Mouse (Mus musculus) right cerebral cortex, postnatal 14 days (tissue): ENCODE results near the gene Zfp13.
"Not testable (repeated sequence)": the region's sequence is repeated elsewhere in the genome, so short reads cannot be mapped to it uniquely, and the experiment has no call there.

ENCODE experiments used
- DNase-seq: peaks from one replicate; pipeline ENCODE4 v3.0.0; 2022

Gene Zfp13

DNA sequence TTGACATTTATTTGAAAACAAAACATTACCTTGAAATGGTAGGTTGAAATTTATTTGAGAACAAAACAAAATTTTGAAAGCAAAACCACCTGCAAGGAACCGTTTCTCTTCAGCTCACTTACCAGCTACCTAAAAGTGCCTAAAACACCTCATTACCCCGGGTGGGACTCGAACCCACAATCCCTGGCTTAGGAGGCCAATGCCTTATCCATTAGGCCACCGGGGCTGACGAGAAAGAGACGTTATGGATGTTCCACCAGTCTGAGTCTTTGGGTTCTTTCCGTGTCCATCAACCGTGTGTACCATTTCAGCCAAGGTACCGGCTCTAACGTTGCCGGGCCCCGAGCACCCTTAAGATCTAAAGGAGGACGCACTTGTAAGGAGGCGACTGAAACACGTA is 50.7 kb downstream of the Zfp13 start:
- DNase-seq, result peak; percentile 79

DNA sequence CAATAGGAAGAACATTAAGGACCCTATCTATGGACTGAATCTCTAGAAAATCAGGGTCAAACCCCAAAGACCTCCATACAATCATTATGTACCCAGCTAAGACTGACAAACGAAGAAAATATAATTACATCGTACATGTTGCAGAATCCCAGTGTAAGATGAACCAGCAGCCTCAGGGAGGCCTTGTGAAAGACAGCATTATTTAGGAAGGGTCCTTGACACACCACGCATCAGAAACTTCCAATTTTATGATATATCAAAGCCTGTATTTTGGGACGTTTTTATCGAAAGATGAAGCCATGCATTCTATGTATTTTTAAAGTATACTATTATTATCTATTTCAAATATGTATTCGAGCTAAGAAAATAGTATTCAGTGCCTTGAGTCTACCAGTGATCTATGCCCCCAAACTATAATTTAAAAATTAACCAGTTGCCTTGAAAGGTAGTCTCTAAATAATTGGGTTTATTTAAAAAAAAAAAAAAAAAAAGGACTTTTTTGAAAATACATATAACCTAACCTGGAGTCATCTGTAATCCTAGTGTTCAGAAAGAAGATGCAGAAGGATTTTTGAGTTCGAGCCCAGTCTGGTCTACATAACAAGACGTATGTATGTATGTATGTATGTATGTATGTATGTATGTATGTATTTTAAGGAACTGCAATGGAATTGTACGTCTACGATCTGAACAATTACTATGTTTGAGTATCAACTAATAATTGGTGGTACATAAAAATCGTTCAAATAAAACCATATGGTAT is 51.4 kb downstream of the Zfp13 start:
- no peak for DNase-seq

GRCm38 (mm10) chr17:23546702-23547505 is 52.4 kb downstream of the Zfp13 start:
- DNase-seq, result peak; percentile 77

DNA sequence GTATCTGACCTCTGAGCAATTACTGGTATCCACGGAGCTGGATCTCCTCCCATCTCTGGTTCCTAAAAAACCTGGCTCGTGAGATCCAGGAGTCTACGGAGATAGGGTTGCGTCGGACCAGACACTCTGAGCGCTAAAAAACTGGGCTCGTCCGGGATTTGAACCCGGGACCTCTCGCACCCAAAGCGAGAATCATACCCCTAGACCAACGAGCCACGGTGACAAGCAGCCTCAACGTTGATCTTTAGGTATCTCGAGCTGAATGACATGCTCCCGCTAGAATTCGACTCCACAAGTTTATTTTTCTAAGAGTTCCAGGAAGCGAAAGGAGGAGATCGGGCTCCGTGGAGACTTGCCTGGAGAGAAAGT is 53.0 kb downstream of the Zfp13 start:
- DNase-seq, result peak; percentile 71

- no peak for DNase-seq
Observed at GRCm38 (mm10) chr17:23545841-23546240, 53.4 kb downstream of the Zfp13 start.

- no peak for DNase-seq
Observed at GRCm38 (mm10) chr17:23544766-23545165, 54.5 kb downstream of the Zfp13 start.

GRCm38 (mm10) chr17:23543983-23544382 is 55.3 kb downstream of the Zfp13 start:
- DNase-seq, result no peak

DNA sequence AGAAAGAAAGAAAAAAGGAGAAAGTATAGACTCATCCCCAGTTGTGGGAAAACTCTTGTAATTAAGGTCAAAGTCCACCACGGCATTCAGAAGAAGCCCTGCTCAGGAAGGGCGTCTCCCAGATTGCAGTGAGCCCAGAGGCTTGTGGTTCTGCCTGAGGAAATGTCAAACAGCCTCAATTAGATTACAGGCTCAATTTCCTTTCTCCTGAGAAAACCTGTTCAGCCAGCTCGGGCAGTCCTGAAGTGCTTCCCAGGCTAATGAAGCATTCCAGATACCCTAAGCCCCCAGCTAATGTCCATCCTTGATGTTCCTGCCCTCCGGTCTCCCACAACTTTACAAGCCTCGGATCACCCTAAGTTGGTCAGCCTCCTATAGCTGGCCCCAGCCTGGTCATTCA is 56.0 kb downstream of the Zfp13 start:
- no peak for DNase-seq

GRCm38 (mm10) chr17:23542835-23543234 is 56.5 kb downstream of the Zfp13 start:
- no peak for DNase-seq

- no peak for DNase-seq
Observed at GRCm38 (mm10) chr17:23542004-23542720, 57.1 kb downstream of the Zfp13 start.

- no peak for DNase-seq
Observed at GRCm38 (mm10) chr17:23540605-23541475, 58.4 kb downstream of the Zfp13 start.

DNA sequence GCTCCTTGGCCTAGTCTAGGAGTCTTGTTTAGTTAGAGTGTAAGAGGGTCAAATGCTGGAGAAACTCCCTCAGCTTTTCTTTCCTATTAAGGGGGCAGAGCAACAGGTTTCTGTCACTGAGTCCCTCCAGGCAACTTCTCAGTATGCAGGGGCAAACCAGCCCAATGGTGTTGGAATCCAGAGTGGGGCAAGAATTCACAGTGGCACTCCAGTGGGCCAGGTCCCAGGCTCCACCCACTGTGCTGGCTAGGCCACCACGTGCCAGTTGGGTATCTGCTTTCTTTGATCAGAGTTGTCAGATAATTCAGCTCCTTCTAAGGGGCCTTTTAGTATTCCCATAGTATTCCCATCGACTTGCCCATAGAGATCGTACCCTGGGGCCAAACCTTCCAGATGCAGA is 59.2 kb downstream of the Zfp13 start:
- DNase-seq, result no peak

GRCm38 (mm10) chr17:23539608-23540007 is 59.7 kb downstream of the Zfp13 start:
- DNase-seq, result no peak

- no peak for DNase-seq
Observed at GRCm38 (mm10) chr17:23538299-23539015, 60.8 kb downstream of the Zfp13 start.

GRCm38 (mm10) chr17:23537554-23538255 is 61.6 kb downstream of the Zfp13 start:
- no peak for DNase-seq

- not testable (repeated sequence) for DNase-seq
Observed at GRCm38 (mm10) chr17:23535046-23535788, 64.1 kb downstream of the Zfp13 start.

DNA sequence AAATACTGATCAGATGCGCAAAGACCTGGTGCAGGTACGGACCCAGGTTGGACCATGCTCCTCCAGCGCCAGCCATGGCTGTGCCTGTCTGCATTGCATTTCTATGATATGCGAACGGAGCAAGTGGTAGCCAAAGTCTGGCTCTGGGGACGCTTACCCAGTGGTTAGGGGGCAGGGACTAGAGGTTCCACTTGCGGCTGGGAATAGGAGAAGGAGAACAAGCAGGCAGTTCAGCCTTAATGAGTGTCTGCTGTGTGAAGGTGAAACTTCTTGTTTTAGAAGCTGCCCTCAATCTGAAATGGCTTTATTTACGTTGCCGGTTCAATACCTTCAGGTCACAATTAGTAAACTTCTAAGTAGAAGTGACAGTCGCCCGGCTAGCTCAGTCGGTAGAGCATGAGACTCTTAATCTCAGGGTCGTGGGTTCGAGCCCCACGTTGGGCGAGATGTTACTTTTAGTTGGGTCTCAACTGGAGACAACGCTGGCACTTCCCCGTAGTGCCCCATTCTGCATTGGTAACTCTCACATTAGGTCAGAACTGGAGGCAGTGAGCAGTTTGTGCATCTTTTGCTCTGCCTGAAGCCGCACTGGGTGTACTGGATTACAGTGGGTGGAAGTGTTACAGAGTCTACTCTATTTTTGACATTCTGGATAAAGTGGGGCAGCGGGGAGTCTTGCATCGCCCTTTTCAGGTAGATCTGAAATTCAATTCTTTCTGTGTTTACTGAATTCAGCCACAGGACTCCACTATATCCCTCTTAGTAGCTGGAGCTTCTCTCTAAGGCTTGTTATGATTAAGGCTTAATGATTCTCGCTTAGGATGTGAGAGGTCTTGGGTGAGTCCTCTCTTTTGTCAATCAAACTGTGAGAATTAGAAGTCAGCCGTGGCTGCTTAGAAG is 65.4 kb downstream of the Zfp13 start:
- DNase-seq, result not testable (repeated sequence)

GRCm38 (mm10) chr17:23531408-23531807 is 67.9 kb downstream of the Zfp13 start:
- not testable (repeated sequence) for DNase-seq
